Mouse (Mus musculus): ENCODE measurements around the gene Zfp354a.
"Not testable (repeated sequence)": the region's sequence is repeated elsewhere in the genome, so short reads cannot be mapped to it uniquely, and the experiment has no call there.

Zfp354a gene

DNA sequence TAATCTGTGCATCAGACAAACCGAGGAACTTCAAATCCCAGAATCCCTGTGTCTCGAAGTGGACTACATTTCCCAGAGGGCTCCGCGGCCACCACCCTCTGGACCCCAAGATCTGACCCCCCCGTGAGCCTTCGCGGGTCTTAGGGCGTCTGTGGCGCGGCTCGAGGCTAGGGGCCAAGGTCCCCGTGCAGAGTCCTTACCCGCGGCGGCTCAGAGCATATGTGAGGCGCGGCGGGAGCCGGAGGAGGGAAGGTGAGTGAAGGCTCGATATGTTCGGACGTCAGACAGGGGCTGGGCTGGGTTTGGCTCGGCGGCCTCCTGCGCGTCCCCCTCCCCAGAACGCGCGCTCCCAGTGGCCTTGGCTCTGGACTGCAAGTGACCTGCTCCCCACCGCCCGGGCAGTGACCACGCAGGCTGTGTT is at the start of gene Zfp354a:
TSS of gene Zfp354a (plus strand) at position 107 of the 421 bp plus-strand sequence.
- in situ Hi-C loops (cut with MboI, MseI): no loop called here

DNA sequence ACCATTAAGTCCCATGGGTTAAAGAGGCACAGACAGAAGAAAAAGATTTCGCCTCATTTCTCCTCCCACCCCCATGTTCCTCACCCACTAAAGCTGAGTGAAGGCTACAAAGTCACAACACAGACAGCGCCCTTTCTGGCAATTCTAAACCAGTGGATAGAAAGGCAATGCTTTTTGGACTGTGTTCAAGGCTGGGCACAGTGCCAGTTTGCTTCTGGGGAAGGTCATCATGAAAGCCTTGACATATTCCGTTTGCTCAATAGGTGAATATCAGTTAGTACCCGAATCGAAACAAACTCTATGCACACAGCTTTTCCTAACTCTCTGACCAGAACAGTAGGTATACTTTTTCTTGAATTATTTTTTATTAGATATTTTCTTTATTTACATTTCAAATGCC is 47.2 kb upstream of the Zfp354a start:
- in situ Hi-C loops (cut with MboI, MseI): no loop called here

DNA sequence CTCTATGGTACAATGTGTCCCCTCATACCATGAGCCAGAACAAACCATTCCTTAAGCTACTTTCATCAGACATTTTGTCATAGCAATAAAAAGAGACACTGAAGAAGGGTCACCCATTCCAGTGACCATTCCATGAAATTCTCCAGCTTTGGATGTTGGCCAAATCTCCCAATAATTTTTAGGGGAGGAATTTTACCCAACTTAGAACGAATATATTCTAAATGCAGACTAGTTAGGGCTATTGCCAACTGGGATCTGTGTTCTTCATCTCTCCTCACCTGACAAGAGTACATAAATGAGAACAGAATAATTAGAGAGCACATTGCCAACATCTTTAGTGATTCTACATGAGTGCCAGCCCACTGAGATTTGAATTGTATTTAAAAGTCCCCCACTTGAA is 45.1 kb upstream of the Zfp354a start, which contains the start of gene Olfr54:
TSS of gene Olfr54 (plus strand) at position 301 of the 400 bp plus-strand sequence.
- in situ Hi-C loops (cut with MboI, MseI): no loop called here

DNA sequence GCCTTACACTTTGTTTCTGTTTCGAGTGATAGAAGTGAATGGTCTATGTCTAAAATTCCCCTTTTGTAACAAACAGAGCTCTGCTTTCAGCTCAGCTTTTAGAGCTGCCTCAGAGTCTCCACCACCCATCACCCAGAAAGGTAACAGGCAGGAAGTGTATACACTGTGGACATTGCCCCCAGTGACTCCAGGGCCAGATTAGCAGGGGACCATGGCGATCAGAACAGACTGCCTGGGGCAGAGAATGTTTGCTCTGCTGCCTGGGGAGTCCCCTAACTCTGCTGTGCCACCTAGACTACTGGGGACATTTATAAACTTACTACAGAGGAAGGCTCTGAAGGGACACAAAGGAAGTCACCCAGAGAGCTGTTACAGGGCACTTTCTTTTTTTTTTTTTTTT is 42.7 kb upstream of the Zfp354a start:
- in situ Hi-C loops (cut with MboI, MseI): no loop called here

DNA sequence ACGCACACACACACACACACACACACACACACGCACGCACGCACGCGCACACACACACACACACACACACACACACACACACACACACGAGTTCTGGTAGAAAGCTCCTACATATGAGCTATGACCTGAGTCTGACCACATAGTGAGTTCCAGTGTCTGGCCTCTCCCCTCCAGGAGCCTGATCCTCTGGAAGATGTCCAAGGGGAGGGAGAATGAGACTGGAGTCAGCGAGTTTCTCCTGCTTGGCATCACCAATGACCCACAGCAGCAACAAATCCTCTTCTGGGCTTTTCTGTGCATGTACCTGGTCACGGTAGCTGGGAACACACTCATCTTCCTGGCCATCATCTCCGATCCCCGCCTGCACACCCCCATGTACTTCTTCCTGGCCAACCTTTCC is 32.2 kb upstream of the Zfp354a start:
- in situ Hi-C loops (cut with MboI, MseI): not testable (repeated sequence)

DNA sequence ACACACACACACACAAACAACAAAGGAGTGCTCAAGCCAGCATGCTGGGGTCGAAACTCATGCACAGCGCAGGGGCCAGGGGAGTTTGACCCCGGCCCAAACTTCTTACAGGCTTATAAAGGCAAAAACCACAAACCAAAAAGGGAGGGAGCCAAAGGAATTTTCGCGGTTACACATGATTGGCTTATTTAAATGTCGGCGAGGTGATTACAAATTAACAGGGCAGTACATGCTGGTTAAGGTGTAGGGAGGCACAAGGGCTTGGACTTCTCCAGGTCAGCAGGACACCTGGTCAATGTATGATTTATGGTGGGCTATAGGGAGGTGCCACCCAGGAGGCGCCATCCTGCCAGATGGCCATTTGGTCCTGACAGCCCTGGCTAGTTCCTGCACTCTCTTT is 29.7 kb upstream of the Zfp354a start:
- in situ Hi-C loops (cut with MboI, MseI): not testable (repeated sequence)

DNA sequence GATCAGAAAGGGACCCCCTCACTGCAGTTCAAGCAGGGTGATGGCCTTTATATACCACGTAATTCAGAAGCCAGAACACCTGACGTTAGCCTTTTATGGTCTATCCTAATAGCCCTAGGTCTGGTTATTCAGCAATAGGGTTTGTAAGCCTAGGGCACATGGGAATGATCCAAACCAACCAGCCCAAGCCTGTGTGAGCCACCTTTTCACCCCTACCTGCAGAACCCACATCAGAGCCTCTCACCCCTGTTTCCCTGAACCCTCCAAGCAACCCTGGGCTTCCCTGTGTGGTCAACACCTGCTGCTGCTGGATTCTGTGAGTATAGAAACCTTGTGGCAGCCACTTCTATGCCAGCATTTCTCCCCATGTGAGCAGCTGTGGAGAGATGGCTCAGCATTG is 28.8 kb upstream of the Zfp354a start:
- in situ Hi-C loops (cut with MboI, MseI): loop anchor here (5.0 kb wide), 1 partner anchor 88 kb away; the partner anchor contains the start of gene 4933414I15Rik

DNA sequence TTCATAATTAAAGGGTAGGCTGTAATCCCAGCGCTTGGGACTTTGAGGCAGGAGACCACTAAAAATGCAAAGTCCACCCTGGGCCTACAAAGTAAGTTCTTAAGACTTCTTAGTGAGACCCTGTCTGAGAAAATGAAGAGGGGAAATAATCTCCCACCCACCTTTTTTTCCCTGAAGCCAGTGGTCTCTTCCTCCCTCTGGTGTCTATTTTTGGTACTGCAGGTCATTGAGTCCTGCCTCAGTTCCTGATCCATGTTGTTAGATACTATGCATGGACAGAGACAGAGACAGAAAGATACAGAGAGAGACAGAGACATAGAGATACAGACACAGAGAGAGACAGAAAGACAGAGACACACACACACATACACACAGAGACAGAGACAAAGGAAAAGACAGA is 26.2 kb upstream of the Zfp354a start:
- in situ Hi-C loops (cut with MboI, MseI): loop anchor here (5.0 kb wide), 1 partner anchor 91 kb away; the partner anchor contains the start of gene 4933414I15Rik

DNA sequence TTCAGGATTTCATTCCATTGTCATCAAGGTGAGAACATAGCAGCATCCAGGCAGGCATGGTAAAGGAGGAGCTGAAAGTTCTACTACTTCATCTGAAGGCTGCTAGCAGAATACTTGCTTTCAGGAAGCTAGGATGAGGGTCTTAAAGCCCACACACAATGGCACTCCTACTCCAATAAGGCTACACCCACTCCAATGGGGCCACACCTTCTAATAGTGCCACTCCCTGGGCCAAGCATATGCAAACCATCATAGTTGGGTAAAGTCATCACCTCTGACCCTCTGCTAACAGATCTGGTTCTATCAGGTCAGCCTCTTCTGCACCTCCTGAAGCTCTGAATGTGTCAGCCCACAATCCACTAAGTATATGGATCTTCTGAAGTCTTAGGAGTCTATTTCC is 24.9 kb upstream of the Zfp354a start:
- in situ Hi-C loops (cut with MboI, MseI): loop anchor here (5.0 kb wide), 1 partner anchor 92 kb away; the partner anchor contains the start of gene 4933414I15Rik

DNA sequence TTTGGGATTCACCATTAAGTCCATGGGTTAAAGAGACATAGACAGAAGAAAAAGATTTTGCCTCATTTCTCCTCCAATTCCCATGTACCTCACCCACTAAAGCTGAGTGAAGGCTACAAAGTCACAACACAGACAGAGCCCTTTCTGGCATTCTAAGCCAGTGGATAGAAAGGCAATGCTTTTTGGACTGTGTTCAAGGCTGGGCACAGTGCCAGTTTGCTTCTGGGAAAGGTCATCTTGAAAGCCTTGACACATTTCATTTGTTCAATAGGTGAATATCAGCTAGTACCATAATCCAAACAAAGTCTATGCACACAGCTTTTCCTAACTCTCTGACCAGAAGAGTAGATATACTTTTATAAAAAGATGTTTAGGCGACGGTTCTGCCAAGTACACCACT is 23.1 kb upstream of the Zfp354a start:
- in situ Hi-C loops (cut with MboI, MseI): no loop called here

DNA sequence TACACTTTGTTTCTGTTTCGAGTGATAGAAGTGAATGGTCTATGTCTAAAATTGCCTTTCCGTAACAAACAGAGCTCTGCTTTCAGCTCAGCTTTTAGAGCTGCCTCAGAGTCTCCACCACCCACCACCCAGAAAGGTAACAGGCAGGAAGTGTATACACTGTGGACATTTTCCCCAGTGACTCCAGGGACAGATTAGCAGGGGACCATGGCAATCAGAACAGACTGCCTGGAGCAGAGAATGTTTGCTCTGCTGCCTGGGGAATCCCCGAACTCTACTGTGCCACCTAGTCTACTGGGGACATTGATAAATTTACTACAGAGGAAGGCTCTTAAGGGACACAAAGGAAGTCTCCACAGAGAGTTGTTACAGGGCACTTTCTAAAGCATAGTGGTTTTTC is 14.3 kb upstream of the Zfp354a start:
- in situ Hi-C loops (cut with MboI, MseI): not testable (repeated sequence)

DNA sequence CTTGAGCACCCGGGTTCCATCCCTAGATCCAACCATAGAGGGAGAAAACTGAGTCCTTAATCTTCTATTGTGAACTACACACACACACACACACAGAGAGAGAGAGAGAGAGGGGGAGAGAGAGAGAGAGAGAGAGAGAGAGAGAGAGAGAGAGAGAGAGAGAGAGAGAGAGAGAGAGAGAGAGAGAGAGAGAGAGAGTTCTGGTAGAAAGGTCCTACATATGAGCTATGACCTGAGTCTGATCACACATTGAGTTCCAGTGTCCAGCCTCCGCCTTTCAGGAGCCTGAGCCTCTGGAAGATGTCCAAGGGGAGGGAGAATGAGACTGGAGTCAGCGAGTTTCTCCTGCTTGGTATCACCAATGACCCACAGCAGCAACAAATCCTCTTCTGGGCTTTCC is 11.2 kb upstream of the Zfp354a start, which contains the start of gene Olfr1375:
TSS of gene Olfr1375 (plus strand) at position 301 of the 400 bp plus-strand sequence.
- in situ Hi-C loops (cut with MboI, MseI): not testable (repeated sequence)

DNA sequence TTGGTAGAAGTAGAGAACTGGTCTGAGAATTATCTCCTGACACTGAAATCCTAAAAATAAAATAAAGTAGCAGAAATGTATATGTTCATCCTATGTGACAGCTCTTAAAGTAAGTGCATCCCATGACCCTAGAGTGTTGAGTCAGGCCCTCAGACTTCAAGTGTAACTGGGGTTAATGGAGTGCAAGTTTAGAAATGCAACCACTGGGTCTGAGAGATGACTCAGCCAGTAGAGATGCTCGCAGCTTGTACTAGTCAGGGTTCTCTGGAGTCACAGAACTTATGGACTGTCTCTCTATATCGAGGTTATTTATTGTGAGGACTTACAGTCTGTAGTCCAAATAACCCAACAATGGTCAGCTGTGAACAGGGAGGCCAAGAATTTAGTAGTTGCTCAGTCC is 7.4 kb upstream of the Zfp354a start:
- in situ Hi-C loops (cut with MboI, MseI): no loop called here

DNA sequence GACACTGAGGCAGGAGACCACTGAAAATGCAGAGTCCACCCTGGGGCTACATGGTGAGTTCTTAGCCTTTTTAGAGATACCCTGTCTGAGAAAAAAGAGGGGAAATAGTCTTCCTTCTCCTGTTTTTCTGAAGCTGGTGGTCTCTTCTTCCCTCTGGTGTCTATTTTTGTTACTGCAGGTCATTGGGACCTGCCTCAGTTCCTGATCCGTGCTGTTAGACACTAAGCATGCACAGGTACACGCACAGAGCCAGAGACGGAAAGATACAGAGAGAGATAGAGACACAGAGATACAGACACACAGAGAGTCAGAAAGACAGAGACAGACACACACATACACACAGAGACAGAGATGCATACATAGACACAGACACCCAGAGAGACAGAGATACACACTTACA is 5.8 kb upstream of the Zfp354a start:
- in situ Hi-C loops (cut with MboI, MseI): no loop called here

DNA sequence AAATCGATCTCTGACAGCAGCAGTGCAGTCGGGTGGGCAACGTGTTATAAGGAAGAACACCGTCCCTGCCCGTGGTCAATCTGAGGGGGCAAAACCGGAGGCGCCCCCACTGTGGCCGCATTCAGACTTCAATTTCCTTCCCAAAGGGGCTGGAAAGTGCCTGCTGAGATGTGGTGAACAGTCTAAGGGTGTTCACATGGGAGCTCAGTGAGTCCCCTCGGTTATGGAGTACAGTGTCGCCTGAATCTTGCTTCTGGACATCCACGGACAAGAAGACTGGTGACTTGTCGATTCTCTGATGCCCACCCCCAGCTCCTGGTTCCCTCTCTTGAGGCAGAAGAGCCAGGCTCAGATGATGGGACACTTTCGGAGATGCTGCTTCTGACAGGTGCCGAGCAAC is 583 bp downstream of the Zfp354a start:
- in situ Hi-C loops (cut with MboI, MseI): no loop called here

DNA sequence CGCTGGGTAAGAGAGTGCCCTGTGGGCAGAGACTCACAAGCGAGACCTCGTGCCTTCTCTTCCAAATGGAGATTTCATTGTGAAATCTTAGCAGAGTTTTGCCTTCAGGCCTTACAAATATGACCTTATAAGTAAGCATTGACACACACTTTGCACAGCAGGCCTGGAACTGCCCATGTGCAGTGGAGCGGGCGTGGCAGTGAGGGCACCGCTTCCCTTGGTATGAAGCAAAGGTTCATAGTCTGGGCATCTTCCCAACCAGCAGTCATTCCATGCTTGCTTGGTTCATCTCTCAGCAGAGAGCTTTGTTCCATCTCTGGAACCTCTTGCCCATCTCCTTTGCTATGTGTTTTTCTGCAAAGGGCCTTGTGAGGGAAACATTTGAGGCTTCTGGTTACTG is 1.9 kb downstream of the Zfp354a start:
- in situ Hi-C loops (cut with MboI, MseI): no loop called here

DNA sequence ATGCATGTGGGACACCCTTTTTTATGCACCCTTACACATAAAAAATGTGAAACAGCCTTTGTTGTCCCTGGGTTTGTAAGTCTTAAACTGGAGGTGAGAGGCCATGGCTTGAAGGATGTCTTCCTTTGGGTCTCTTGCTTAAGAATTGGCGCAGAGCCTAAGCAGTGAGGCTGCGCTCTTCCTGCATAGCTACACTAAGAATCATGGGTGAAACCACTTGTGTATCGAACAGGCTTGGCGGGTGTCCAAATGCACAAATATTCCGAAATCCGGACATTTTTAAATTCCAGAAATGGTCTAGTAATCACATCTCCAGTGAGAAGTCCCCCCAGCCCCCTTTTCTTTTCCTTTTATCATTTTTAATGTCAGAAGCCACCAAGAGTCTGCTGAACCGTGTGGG is 4.2 kb downstream of the Zfp354a start:
- in situ Hi-C loops (cut with MboI, MseI): no loop called here

DNA sequence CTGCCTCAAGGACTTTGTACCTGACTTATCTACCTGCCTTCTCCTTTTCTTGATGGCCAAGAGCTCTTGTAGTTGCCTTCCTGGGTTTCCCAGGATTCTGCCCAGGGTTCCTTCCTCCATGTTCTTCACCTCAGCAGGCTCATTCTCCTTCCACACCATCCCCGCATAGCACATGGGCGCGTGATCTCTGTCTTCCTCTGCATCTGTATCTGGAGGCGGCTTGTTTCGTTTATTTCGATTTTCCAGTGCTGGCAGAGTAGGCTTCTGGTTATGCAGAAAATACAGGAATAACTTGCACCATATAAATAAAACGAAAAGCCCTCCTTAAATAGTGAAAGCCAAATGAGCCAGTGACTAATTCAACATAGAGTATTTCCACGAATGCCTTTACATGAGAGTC is 4.8 kb downstream of the Zfp354a start:
- in situ Hi-C loops (cut with MboI, MseI): no loop called here

DNA sequence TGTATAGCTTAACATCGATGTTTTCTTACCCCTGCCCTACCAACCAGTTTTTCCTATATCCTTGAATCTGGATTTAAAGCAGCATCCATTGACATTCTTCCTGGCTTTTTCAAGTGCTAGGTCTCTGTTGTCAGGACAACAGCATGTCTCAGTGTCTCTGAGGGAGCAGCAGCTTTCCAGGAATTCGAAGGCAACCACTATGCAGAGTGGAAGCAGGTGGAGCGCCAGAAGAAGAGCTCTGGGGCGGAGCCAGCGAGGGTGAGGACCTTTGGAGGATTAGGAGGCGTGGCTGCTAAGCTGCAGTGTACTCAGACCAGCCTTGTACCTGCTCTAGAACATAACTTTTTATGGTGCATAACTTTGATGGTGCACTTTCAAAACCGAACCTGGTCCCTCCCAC is 25.5 kb downstream of the Zfp354a start:
- in situ Hi-C loops (cut with MboI, MseI): no loop called here

DNA sequence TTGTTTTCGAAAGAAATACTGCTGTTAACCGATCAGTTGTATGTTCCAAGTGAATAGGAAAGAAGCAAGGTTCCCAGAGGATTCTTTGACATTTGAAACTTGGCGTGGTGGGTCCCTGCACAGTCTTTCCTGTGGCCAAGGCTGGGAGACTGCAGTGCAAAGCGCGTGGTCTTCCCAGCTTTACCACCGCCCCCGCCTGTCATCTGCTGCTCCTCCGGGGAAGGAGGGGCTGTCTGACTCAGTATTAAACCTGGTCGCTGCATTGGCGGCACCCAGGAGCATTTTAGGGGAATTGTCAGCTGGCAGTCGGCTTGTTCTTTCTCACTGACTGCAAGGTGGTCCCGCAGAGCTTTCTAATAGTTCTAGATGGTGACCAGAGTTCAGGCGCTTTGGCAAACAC is 26.2 kb downstream of the Zfp354a start:
- in situ Hi-C loops (cut with MboI, MseI): no loop called here

DNA sequence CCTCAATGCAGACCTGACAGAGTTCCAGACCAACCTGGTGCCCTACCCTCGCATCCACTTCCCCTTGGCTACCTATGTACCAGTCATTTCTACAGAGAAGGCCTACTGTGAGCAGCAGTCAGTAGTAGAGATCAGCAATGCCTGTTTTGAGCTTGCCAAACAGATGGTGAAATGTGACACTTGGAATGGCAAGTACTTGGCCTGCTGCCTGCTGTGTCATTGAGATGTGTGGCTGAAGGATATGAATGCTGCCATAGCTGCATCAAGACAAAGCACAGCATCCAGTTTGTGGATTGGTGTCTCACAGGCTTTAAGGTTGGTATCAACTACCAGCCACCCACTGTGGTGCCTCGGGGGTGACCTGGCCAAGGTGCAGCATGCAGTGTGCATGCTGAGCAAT is 48.2 kb downstream of the Zfp354a start:
- in situ Hi-C loops (cut with MboI, MseI): no loop called here

DNA sequence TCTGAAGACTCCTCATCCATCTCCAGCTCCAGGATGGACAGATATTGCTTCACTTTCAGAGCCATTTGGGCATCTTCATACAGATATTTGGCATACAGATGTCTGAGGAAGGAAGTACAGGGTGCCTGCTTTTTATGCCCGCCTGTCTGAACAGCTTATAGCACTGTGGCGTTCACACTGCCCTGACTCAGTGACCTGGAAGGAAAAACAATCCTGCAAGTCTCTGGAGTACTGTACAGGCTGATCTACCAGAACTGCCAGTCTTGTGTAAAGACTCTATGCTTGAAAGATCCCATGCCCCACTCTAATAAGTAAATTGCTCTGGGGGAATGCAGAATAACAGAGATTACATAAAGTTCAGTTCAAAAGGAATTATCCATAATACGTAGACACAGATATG is 51.6 kb downstream of the Zfp354a start:
- in situ Hi-C loops (cut with MboI, MseI): no loop called here

Measured in regulatory T cell (primary cell).